21 mouse cellular contexts compared by ENCODE assay signal in the genomic region with DNA sequence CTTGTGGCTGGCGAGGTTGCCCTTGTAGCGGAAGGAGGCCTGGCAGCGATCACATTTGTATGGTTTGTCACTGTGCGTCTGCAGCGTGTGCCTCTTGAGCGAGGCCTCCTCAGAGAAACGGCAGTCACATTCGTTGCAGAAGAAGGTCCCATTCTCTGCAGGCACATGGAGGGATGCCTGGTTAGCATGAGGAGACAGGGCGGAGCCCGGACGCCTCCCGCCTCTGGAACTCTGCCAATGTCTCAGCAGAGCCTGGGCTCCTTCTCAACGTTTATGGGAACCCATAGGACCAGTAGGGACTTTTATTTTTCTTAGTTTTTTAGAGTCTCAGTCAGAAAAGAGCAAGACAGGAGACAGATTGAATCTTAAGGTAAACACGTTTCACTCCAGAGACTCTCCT. TPM values are rescaled to one million over a fixed set of nuclear protein-coding genes. Genes with fewer than 3 reads are reported as not detected.
DNase-seq lines count a peak whose midpoint lies in the region; ATAC-seq lines count a peak whose summit lies in the region.
"Had no signal": no experiment of that assay in that cellular context is flagged by ENCODE, and none has a peak within 500 bp of the region (broad histone marks: within the 10 kb centered on the region; RNA-seq: fewer than 3 reads in every experiment).

No protein-coding gene starts in this region.

- no peak for ATAC-seq in cerebellum, adult (ENCODE audit: insufficient number of reproducible peaks, low FRiP score, low TSS enrichment)
- peak; percentile 25; the same call in 1 of the 2 replicates for ATAC-seq in megakaryocyte, adult 5-6 weeks (ENCODE audit: poor library complexity, severe bottlenecking)
- ATAC-seq: forebrain, embryonic 16.5 days had no signal

- DNase-seq in cerebellum, adult 9-10 months = peak; percentile 27
- DNase-seq in kidney, postnatal 10 days = peak; percentile 51
- DNase-seq in kidney, adult 8-10 months = no peak
- DNase-seq in ZHBTc4 (ENCODE audit: low read depth, low spot score) = peak; percentile 26
- DNase-seq in adrenal gland, postnatal 14 days = no peak
- DNase-seq in left cerebral cortex, postnatal 14 days (ENCODE audit: low spot score in 2 of 2) = no peak
- DNase-seq: adrenal gland, postnatal 25 days; embryo, embryonic 11 days; gastrocnemius, postnatal 10 days; heart, postnatal 36 days; kidney, postnatal 14 days; liver, embryonic 13.5 days; retina, postnatal 1 day; thymus, adult 2 months had no signal

- intact Hi-C loops in left cerebral cortex, postnatal 14 days (cut with DNase I) = no loop called here

RNA-seq across cellular contexts. Expression of a gene that starts 18.4 kb away (rescaled TPM):
- total RNA-seq in megakaryocyte, adult 5-6 weeks (2015) = not detected in 2 replicates
- not detected in 2 replicates for total RNA-seq in megakaryocyte, adult 5-6 weeks (2017)
- not detected in 2 replicates for total RNA-seq in adrenal gland, postnatal 14 days (2021)
- total RNA-seq in left cerebral cortex, postnatal 14 days (2021) = not detected
- total RNA-seq: adrenal gland, postnatal 25 days; CH12.LX; gastrocnemius, postnatal 10 days; heart, postnatal 36 days; layer of hippocampus, postnatal 14 days; left cerebral cortex, postnatal 36 days; neutrophil, adult 5-6 weeks had no signal

RNA-seq across cellular contexts. Expression of a gene that starts 18.7 kb away (rescaled TPM):
- total RNA-seq in megakaryocyte, adult 5-6 weeks (2015) = 31.7 and 35.0 TPM in 2 replicates
- 22.1 and 23.4 TPM in 2 replicates for total RNA-seq in megakaryocyte, adult 5-6 weeks (2017)
- 48.4 and 72.0 TPM in 2 replicates for total RNA-seq in adrenal gland, postnatal 14 days (2021)
- 10 to 100 TPM; 28.0 to 33.6 TPM for total RNA-seq in left cerebral cortex, postnatal 14 days (2021)

RNA-seq across cellular contexts. Expression of a gene that starts 37.7 kb away (rescaled TPM):
- total RNA-seq in megakaryocyte, adult 5-6 weeks (2015) = not detected in 2 replicates
- total RNA-seq in megakaryocyte, adult 5-6 weeks (2017) = not detected in 2 replicates
- not detected in 2 replicates for total RNA-seq in adrenal gland, postnatal 14 days (2021)
- under 1 TPM; 0.18 to 0.30 TPM for total RNA-seq in left cerebral cortex, postnatal 14 days (2021)
- total RNA-seq: adrenal gland, postnatal 25 days; CH12.LX; gastrocnemius, postnatal 10 days; heart, postnatal 36 days; left cerebral cortex, postnatal 36 days; neutrophil, adult 5-6 weeks had no signal

Comparison
In these comparisons a context has a peak if more than half of its experiments do, and no peak if none do; other contexts are left out.
1. DNase-seq: peak in cerebellum, adult 9-10 months (single experiment), kidney, postnatal 10 days (single experiment) and ZHBTc4 (single experiment); none in kidney, adult 8-10 months (0 of 2), adrenal gland, postnatal 14 days (single experiment) and left cerebral cortex, postnatal 14 days (0 of 2).